Mouse (Mus musculus): ENCODE data around the gene Rab25. TPM values are rescaled to one million over a fixed set of nuclear protein-coding genes. Genes with fewer than 3 reads are reported as not detected.

The Rab25 gene
- polyA plus RNA-seq, 1 experiment from 2014 or later, result 252 TPM

DNA sequence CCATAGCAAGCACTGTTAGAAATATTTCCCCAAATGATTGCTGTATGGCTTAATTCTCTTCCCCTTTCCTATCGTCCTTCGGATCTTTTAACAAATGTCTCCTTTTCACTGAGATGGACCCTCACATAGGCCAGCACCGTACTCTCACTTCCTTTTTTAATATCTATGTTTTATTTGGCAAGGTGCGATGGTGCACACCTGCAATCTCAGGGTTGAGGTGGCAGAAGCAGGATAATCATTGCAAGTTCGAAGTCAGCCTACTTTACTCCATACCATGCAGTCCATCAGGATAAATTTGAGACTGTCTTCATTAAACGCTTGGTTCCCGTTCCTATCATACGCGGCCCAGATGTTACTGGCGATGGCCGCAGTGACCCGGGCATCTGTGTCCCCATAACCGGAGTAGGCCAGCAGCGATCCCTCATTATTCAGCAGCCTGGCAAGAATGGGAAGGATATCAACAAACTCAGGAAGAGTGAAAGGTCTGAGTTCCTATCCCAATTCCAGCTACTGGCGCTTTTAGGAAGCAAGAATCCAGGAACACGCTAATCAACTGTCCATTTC is 4.1 kb upstream of the Rab25 start:
- Histone ChIP-seq H3K4me1 (replicated peaks; ENCODE audit: control insufficient read depth, insufficient read depth) (no peaks in the 10 kb centered on the region; the same call in 1 of the 2 replicates), H3K27me3 (ENCODE audit: control insufficient read depth, insufficient read depth, low read length) (no peaks in the 10 kb centered on the region), H3K36me3 (ENCODE audit: control insufficient read depth, insufficient read depth, low read length) (peaks cover 8% of the 10 kb centered on the region; the same call in 1 of the 2 replicates), H3K9me3 (ENCODE audit: control insufficient read depth, low read length) (no peaks in the 10 kb centered on the region), H3K4me3 (ENCODE audit: low read depth, low read length) (peak overlapping the region; percentile 92), H3K9ac (ENCODE audit: low read length) (peak overlapping the region; percentile 68), H3K27ac (replicated peaks) (peak overlapping the region; percentile 98), H3K4me2 (replicated peaks; ENCODE audit: low read depth) (peak overlapping the region; percentile 97)
- no peak for ATAC-seq (ENCODE audit: low FRiP score, low TSS enrichment)
- WGBS, result 14% methylated on average over 16 of the region's 16 CpGs
- TF ChIP-seq EP300 (optimal IDR thresholded peaks at IDR 0.05) (no peak), CTCF (IDR thresholded peaks at IDR 0.05; ENCODE audit: low read depth) (no peak)
- no peak for DNase-seq (ENCODE audit: low spot score)

DNA sequence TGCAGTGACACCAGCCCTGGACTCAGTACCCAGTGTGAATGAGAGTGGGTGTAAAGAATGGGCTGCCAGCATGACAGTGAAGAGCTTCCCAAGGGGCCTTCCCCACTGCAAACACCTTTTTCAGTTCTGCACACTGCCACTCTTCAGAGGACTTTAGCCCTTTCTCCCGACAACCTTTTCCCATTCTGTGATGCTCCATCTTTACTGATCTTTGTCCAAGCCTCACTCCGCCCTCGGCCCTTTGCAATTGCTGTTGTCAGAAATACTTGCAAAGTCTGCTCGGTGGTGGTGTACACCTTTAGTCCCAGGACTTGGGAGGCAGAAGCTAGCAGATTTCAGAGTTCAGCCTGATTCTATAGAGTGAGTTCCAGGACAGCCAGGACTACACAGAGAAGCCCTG is 3.5 kb upstream of the Rab25 start:
- no peaks in the 10 kb centered on the region for H3K27me3 ChIP-seq (ENCODE audit: control insufficient read depth, insufficient read depth, low read length)
- WGBS, result 63% methylated on average over 4 of the region's 4 CpGs
- H3K4me2 ChIP-seq (replicated peaks; ENCODE audit: low read depth), result peak overlapping the region; percentile 97
- ATAC-seq (ENCODE audit: low FRiP score, low TSS enrichment), result no peak
- no peaks in the 10 kb centered on the region; the same call in 1 of the 2 replicates for H3K4me1 ChIP-seq (replicated peaks; ENCODE audit: control insufficient read depth, insufficient read depth)
- TF ChIP-seq CTCF (IDR thresholded peaks at IDR 0.05; ENCODE audit: low read depth) (no peak), EP300 (optimal IDR thresholded peaks at IDR 0.05) (no peak)
- peak; percentile 16 for DNase-seq (ENCODE audit: low spot score)
- no peaks in the 10 kb centered on the region for H3K9me3 ChIP-seq (ENCODE audit: control insufficient read depth, low read length)
- no peak overlapping the region for H3K4me3 ChIP-seq (ENCODE audit: low read depth, low read length)
- no peak overlapping the region for H3K9ac ChIP-seq (ENCODE audit: low read length)
- no peak overlapping the region for H3K27ac ChIP-seq (replicated peaks)
- peaks cover 3% of the 10 kb centered on the region; the same call in 1 of the 2 replicates for H3K36me3 ChIP-seq (ENCODE audit: control insufficient read depth, insufficient read depth, low read length)

DNA sequence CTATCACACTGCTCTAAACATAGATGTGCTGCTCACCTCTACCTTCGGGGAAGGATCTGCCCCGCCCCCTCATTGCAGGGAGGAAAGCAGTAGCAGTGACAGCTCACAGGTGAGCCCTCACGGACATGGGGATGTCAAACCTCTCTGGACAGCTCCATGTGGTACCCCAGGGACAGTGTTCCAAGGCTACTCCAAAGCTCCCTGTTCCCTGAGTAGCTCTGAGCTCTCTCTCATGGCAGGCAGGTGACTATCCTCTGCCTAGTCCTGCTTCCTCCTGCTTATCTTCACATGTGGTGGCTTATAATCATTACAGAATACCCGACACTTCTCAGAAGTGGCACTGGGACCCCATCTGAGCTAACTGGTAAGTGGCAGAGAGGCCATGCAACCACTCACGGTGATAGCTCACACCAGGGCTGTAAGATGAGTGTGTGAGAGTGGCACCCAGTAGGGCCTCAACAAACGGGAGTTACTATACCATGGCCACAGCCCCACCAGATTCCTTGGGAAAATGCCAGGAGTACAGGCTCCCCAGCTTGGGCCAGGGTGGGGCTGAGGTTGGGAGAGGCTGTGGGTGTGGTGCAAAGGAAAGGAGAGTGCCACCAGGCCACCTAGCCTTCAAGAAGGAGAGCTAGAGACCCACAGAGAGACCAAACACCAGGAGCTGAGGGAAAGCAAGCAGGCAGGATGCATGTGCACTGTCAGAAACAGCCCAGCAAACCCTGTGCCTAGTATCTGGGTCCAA is 1.3 kb downstream of the Rab25 start:
- no peaks in the 10 kb centered on the region for H3K27me3 ChIP-seq (ENCODE audit: control insufficient read depth, insufficient read depth, low read length)
- H3K4me2 ChIP-seq (replicated peaks; ENCODE audit: low read depth), result peak overlapping the region; percentile 35; the same call in 1 of the 2 replicates
- ATAC-seq (ENCODE audit: low FRiP score, low TSS enrichment) (peak; percentile 56), DNase-seq (ENCODE audit: low spot score) (peak; percentile 77)
- H3K9ac ChIP-seq (ENCODE audit: low read length), result 0 out of 2 replicates have a peak overlapping the region, but pooled peaks have one; percentile 38
- peak overlapping the region; percentile 63; the same call in 1 of the 2 replicates for H3K27ac ChIP-seq (replicated peaks)
- TF ChIP-seq CTCF (IDR thresholded peaks at IDR 0.05; ENCODE audit: low read depth), result no peak
- TF ChIP-seq EP300 (optimal IDR thresholded peaks at IDR 0.05), result no peak
- no peaks in the 10 kb centered on the region; the same call in 1 of the 2 replicates for H3K4me1 ChIP-seq (replicated peaks; ENCODE audit: control insufficient read depth, insufficient read depth)
- 47% methylated on average over 6 of the region's 6 CpGs for WGBS
- no peaks in the 10 kb centered on the region for H3K36me3 ChIP-seq (ENCODE audit: control insufficient read depth, insufficient read depth, low read length)
- H3K4me3 ChIP-seq (ENCODE audit: low read depth, low read length), result peak overlapping the region; percentile 20; the same call in 1 of the 2 replicates
- no peaks in the 10 kb centered on the region for H3K9me3 ChIP-seq (ENCODE audit: control insufficient read depth, low read length)

DNA sequence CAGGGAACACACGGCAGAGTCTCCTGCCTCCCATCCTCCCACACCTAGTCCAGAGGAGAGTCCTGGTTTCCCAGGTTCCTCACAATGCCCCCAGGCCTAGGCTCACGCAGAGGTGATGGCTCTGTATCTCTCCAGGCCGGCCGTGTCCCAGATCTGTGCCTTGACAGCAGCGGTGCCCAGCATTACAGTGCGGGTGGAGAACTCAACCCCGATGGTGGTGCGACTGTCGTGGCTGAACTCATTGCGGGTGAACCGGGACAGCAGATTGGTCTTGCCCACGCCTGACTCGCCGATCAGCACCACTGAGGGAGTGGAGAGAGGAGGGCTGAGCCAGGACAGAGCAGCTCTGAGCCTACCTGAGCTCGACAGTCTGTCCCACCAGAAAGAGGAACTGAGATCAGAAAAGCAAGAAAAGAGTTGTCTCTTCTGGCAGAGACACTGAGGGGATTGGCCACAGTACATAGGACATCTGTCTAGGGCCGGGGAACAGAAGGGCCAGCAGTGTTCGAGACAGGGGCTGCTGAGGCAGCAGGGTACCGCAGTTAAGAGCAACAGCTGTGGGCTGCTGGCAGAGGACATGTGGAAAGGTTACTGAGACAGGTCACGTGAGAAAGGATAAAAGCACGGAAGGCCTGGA is 3.0 kb downstream of the Rab25 start:
- Histone ChIP-seq H3K36me3 (ENCODE audit: control insufficient read depth, insufficient read depth, low read length) (no peaks in the 10 kb centered on the region; the same call in 1 of the 2 replicates), H3K27me3 (ENCODE audit: control insufficient read depth, insufficient read depth, low read length) (no peaks in the 10 kb centered on the region), H3K9ac (ENCODE audit: low read length) (peak overlapping the region; percentile 27; the same call in 1 of the 2 replicates), H3K9me3 (ENCODE audit: control insufficient read depth, low read length) (no peaks in the 10 kb centered on the region), H3K4me1 (replicated peaks; ENCODE audit: control insufficient read depth, insufficient read depth) (no peaks in the 10 kb centered on the region), H3K4me3 (ENCODE audit: low read depth, low read length) (no peak overlapping the region), H3K4me2 (replicated peaks; ENCODE audit: low read depth) (no peak overlapping the region), H3K27ac (replicated peaks) (no peak overlapping the region)
- DNase-seq (ENCODE audit: low spot score) (no peak), ATAC-seq (ENCODE audit: low FRiP score, low TSS enrichment) (no peak)
- TF ChIP-seq CTCF (IDR thresholded peaks at IDR 0.05; ENCODE audit: low read depth) (no peak), EP300 (optimal IDR thresholded peaks at IDR 0.05) (no peak)
- 57% methylated on average over 20 of the region's 20 CpGs for WGBS

DNA sequence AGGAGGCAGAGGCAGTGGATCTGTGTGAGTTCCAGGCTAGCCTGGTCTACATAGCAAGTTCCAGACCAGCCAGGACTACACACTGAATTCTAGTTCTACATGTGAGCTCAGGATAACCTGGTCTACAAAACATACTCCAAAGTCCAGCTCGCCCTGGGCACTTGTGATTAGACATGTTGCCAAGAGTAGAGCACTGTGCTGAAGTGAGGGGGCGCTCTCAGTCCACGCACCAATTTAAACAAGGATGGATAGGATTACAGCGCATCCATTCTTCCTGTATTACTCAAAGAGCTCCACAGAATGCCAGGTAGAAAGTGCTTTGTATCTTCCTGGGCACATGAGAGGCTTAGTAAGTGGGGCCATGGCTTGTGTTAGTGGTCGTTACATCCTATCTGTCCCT is 3.6 kb downstream of the Rab25 start:
- no peaks in the 10 kb centered on the region; the same call in 1 of the 2 replicates for H3K36me3 ChIP-seq (ENCODE audit: control insufficient read depth, insufficient read depth, low read length)
- no peaks in the 10 kb centered on the region for H3K9me3 ChIP-seq (ENCODE audit: control insufficient read depth, low read length)
- TF ChIP-seq EP300 (optimal IDR thresholded peaks at IDR 0.05) (no peak), CTCF (IDR thresholded peaks at IDR 0.05; ENCODE audit: low read depth) (peak; percentile 79)
- no peak overlapping the region for H3K4me3 ChIP-seq (ENCODE audit: low read depth, low read length)
- ATAC-seq (ENCODE audit: low FRiP score, low TSS enrichment) (no peak), DNase-seq (ENCODE audit: low spot score) (peak; percentile 62)
- H3K9ac ChIP-seq (ENCODE audit: low read length), result no peak overlapping the region
- H3K27ac ChIP-seq (replicated peaks), result no peak overlapping the region
- no peak overlapping the region for H3K4me2 ChIP-seq (replicated peaks; ENCODE audit: low read depth)
- no peaks in the 10 kb centered on the region for H3K27me3 ChIP-seq (ENCODE audit: control insufficient read depth, insufficient read depth, low read length)
- 40% methylated on average over 5 of the region's 5 CpGs for WGBS
- no peaks in the 10 kb centered on the region for H3K4me1 ChIP-seq (replicated peaks; ENCODE audit: control insufficient read depth, insufficient read depth)

Measured in stomach, postnatal 0 days (tissue).